Mouse (Mus musculus): ENCODE measurements at regions not wholly inside any gene's neighbourhood (a gene's known extent, or its start where the extent isn't known, plus 50 kb on each side); places are given as distances from the start of the nearest gene placed in this dataset.

DNA sequence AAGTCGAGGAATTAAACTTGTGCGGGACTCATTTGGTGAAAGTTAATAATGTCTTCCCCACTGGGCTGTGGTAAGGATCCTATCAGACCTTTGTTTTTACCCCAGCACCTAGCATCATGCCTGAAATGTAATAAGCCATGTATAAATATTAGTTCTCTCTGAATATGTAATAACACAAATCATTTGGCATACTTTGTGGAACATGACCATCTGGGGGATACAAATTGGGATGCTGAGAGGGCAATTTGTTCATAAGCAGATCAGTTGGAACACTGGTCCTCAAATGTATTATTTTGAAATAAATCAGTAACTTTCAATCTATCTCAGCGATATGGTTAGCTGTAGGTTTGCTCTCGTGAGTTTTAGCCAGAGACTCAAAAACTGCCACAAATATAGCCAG lies 709.6 kb upstream of the Castor2 start:
- no peaks in the 10 kb centered on the region for H3K36me3 ChIP-seq
- no peak overlapping the region for H3K4me3 ChIP-seq
- H3K27ac ChIP-seq (replicated peaks), result no peak overlapping the region
- 73% methylated on average over 4 of the region's 4 CpGs for WGBS
- no peaks in the 10 kb centered on the region for H3K27me3 ChIP-seq
- ATAC-seq (ENCODE audit: low read depth), result no peak
- H3K9me3 ChIP-seq, result peaks cover 8% of the 10 kb centered on the region; the same call in 1 of the 2 replicates
- peaks cover 13% of the 10 kb centered on the region for H3K4me1 ChIP-seq (replicated peaks)
- no peak overlapping the region for H3K4me2 ChIP-seq
- H3K9ac ChIP-seq, result no peak overlapping the region

DNA sequence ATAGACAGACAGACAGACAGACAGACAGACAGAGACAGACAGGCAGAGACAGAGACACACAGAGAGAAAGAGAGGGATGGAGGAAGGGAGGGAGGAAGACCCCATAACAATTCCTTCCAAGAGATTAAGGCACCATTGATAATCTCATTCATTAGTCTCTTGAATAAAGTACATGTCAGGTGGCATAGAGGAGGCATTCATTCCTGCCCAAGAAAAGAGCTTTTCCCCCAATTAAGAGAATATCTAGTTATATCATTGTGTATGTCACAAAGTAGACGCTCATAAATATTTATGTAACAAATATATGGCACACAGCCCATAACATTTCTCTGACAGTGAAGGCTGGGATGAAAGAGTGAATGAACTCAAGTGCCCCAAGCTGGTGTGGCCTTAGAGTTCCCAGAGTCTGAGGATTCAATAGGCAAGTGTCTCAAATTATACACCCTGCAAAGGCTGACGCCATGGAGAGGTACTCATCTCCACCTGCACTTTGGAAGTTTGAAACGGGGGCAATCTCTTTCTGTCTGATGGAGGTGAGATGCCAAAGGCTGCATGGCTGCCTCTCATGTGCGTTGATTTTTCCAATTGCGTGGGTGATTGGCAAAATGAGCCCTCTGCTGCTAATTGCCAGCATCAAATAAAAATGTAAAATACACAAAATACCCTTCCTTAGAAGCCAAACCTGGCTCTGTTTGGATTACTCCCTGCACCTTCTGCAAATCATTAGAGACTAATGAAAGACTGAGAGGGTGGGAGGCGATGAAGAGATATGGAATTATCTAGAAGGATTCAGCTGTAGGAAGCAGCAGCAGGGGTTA lies 710.3 kb upstream of the Castor2 start:
- no peak overlapping the region for H3K4me3 ChIP-seq
- H3K4me2 ChIP-seq, result no peak overlapping the region
- ATAC-seq (ENCODE audit: low read depth), result no peak
- H3K36me3 ChIP-seq, result no peaks in the 10 kb centered on the region
- 70% methylated on average over 6 of the region's 6 CpGs for WGBS
- H3K9ac ChIP-seq, result no peak overlapping the region
- H3K27ac ChIP-seq (replicated peaks), result no peak overlapping the region
- peaks cover 8% of the 10 kb centered on the region; the same call in 1 of the 2 replicates for H3K9me3 ChIP-seq
- H3K4me1 ChIP-seq (replicated peaks), result peaks cover 16% of the 10 kb centered on the region
- no peaks in the 10 kb centered on the region for H3K27me3 ChIP-seq

DNA sequence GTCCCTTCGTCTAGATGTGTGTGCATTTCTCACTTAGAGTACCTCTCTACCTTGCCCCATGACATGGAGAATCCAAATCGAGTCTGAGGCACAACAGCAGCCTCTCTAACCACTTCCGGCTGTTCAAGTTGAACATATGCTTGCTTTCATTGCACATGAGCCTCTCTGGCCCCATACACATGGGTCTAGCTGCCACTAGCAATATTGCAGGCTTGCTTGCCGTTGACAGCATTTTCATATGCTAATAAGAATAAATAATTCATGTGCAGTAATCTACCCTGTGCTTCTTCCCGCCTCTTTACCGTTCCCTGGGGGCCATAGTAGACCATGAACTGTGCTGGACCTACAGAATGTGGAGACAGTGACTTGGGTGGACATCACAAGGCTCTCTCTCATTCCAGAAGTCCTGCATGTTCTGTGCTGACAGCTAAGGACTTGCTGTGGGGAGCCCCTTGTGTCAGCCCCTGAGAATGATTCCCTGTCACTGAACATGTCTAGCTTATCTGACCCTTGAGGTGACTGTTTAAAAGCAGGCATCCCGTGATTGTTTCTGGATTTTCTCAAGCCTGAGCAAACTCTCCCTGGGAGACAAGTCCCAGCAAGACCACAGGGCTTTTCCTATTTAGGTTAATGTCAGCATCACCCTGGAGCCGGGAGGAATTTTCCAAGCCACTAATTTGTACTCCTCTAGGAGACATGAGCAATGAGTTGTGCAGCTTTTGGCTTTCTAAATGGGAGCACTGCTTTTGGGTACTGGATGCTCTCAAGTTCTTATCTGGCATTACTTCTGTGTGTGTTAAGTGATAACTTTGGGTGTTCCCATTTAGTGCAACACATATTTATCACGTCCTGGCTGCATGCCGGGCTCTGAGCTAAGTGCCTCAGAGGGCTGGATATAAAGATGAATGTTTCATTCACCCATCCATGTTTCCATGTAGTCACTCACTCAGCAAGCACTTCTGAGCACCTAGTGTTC lies 713.8 kb upstream of the Castor2 start:
- Histone ChIP-seq H3K4me3 (no peak overlapping the region), H3K4me1 (replicated peaks) (peaks cover 16% of the 10 kb centered on the region), H3K27me3 (no peaks in the 10 kb centered on the region), H3K9me3 (no peaks in the 10 kb centered on the region), H3K36me3 (no peaks in the 10 kb centered on the region), H3K27ac (replicated peaks) (no peak overlapping the region), H3K4me2 (no peak overlapping the region), H3K9ac (no peak overlapping the region)
- ATAC-seq (ENCODE audit: low read depth), result no peak
- WGBS, result 42% methylated on average over 10 of the region's 10 CpGs

DNA sequence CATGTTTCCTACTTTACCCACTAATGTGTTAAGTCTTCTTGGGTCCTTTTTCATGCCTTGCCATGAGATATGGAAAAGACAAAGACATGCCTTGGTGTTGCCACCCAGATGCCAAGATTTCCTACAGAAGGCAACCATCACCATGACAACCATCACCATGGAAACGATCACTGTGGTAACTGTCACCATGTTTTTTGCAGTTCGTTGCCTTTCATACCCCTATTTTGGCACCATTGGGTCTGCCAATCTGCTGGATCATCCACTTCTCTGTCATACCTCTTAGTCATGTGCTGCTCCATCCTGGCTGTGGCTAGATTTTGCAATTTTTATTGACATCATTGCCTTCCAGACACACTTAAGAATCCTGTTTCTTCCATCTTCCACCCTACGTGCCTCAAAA lies 733.7 kb upstream of the Castor2 start:
- H3K9ac ChIP-seq, result no peak overlapping the region
- H3K4me2 ChIP-seq, result no peak overlapping the region
- WGBS, result 61% methylated on average over 3 of the region's 3 CpGs
- peaks cover 9% of the 10 kb centered on the region for H3K4me1 ChIP-seq (replicated peaks)
- no peaks in the 10 kb centered on the region for H3K36me3 ChIP-seq
- no peaks in the 10 kb centered on the region for H3K27me3 ChIP-seq
- no peaks in the 10 kb centered on the region for H3K9me3 ChIP-seq
- H3K27ac ChIP-seq (replicated peaks), result no peak overlapping the region
- no peak for ATAC-seq (ENCODE audit: low read depth)
- H3K4me3 ChIP-seq, result no peak overlapping the region

DNA sequence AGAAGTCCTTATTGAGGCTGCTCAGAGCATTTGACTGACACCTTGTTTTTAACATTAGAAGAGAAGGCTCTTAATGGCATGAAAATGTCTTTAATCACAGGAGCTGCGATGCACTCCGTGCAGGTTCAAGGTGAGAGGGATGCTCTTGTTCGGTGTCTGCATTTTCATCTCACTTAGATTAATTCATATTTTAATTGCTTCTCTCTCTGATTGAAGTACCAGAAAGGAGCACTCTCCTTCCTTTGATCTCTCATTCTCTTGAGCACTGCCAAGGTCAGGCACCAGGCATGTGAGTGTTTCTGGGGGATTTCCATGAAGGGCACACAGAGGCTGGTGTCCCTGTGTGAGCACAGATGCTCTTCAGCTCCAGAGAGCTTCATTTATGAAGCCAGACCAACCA lies 752.0 kb upstream of the Castor2 start:
- Histone ChIP-seq H3K4me1 (replicated peaks) (peaks cover under 1% of the 10 kb centered on the region; the same call in 1 of the 2 replicates), H3K4me3 (no peak overlapping the region), H3K9me3 (no peaks in the 10 kb centered on the region), H3K4me2 (no peak overlapping the region), H3K27ac (replicated peaks) (no peak overlapping the region), H3K27me3 (peaks cover 13% of the 10 kb centered on the region), H3K36me3 (no peaks in the 10 kb centered on the region), H3K9ac (no peak overlapping the region)
- no peak for ATAC-seq (ENCODE audit: low read depth)
- 77% methylated on average over 3 of the region's 3 CpGs for WGBS

DNA sequence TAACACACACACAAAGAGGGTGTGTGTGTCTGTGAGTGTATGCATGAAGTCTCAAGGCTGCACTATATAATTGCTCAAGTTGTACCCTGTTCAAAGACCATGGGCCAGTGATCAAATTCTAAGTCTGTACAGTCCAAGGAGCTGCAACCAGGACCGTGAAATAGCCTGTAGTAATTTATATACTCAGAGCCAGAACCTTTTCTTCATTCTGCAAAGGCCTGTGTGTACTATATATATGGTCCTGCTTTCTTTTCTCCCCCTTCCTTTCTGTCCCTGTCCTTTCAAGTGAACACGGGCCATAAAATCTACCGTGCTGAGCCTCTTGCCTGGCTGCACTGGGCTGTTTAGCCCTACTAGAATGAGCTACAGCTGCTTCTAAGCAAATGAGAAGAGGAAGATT lies 757.5 kb upstream of the Castor2 start:
- 9% methylated on average over 3 of the region's 3 CpGs for WGBS
- Histone ChIP-seq H3K4me3 (no peak overlapping the region), H3K27ac (replicated peaks) (peak overlapping the region; percentile 49), H3K9me3 (no peaks in the 10 kb centered on the region), H3K4me2 (no peak overlapping the region), H3K27me3 (peaks cover 32% of the 10 kb centered on the region), H3K36me3 (no peaks in the 10 kb centered on the region), H3K4me1 (replicated peaks) (peaks cover 9% of the 10 kb centered on the region; the same call in 1 of the 2 replicates), H3K9ac (no peak overlapping the region)
- ATAC-seq (ENCODE audit: low read depth), result peak; percentile 11; the same call in 1 of the 2 replicates

DNA sequence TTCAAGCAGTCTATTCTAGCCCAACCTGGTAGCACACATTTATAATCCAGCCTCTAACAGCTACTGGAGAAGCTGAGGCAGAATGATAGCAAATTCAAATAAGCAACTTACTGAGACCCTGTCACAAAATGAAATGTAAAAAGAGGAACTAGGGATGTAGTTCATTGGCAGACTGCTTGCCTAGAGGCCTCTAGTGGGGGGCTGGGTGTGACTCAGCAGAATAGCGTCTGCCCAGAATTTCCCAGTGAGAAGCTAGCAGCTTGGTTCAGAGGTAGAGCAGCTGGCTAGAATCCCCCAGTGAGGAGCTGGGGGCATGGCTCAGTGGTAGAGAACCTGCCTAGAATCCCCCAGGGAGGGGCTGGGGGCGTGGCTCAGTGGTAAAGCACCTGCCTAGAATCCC lies 777.5 kb upstream of the Auts2 start:
- WGBS, result 65% methylated on average over 2 of the region's 2 CpGs
- H3K27ac ChIP-seq (replicated peaks), result no peak overlapping the region
- H3K27me3 ChIP-seq, result no peaks in the 10 kb centered on the region
- H3K4me2 ChIP-seq, result no peak overlapping the region
- no peaks in the 10 kb centered on the region for H3K9me3 ChIP-seq
- ATAC-seq (ENCODE audit: low read depth), result no peak
- H3K4me1 ChIP-seq (replicated peaks), result no peaks in the 10 kb centered on the region
- no peak overlapping the region for H3K9ac ChIP-seq
- no peak overlapping the region for H3K4me3 ChIP-seq
- no peaks in the 10 kb centered on the region for H3K36me3 ChIP-seq

DNA sequence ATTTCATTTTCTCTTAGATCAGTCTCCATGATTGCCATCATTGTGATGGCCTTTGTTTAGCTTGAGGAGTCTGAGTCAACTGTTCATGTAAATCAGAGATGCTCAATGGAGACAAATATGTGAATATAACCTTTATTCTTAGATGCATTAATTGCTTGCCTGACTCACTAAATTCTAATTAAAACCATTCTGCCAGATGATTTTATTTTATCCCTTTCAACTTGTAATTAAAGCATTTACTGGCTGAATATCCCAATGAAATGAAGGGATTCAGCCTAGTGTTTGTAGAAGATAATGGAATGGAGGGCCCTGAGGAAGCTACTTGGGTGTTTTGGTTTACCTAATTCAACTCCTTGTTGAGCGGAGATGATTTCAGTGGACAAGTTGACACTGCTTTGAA lies 777.1 kb upstream of the Auts2 start:
- WGBS, result 94% methylated on average over 1 of the region's 1 CpGs
- Histone ChIP-seq H3K4me3 (no peak overlapping the region), H3K4me1 (replicated peaks) (no peaks in the 10 kb centered on the region), H3K27me3 (no peaks in the 10 kb centered on the region), H3K27ac (replicated peaks) (no peak overlapping the region), H3K9me3 (no peaks in the 10 kb centered on the region), H3K9ac (no peak overlapping the region), H3K36me3 (no peaks in the 10 kb centered on the region), H3K4me2 (no peak overlapping the region)
- no peak for ATAC-seq (ENCODE audit: low read depth)

DNA sequence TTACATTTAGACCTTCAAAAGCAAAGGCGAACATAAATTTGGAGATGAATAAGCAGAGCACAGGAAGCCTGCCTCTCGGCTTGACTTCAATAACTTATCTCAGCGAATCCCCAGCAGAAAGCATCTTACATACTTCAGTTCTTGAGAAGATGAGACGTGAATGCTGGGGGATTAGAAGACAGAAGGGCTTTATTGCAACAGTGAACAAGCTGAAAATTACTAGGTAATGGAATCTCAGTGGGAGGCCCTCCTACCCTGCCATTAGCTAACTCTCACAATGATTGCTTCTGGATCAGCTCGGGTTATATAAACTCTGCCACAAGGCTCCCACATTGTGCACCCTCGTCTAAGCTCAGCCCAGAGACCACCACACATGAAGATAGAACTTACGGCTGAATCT lies 770.9 kb upstream of the Auts2 start:
- ATAC-seq (ENCODE audit: low read depth), result no peak
- Histone ChIP-seq H3K4me2 (no peak overlapping the region), H3K9me3 (no peaks in the 10 kb centered on the region), H3K36me3 (no peaks in the 10 kb centered on the region), H3K27ac (replicated peaks) (no peak overlapping the region), H3K9ac (no peak overlapping the region), H3K27me3 (no peaks in the 10 kb centered on the region), H3K4me3 (no peak overlapping the region), H3K4me1 (replicated peaks) (peaks cover 19% of the 10 kb centered on the region)
- 39% methylated on average over 7 of the region's 7 CpGs for WGBS

DNA sequence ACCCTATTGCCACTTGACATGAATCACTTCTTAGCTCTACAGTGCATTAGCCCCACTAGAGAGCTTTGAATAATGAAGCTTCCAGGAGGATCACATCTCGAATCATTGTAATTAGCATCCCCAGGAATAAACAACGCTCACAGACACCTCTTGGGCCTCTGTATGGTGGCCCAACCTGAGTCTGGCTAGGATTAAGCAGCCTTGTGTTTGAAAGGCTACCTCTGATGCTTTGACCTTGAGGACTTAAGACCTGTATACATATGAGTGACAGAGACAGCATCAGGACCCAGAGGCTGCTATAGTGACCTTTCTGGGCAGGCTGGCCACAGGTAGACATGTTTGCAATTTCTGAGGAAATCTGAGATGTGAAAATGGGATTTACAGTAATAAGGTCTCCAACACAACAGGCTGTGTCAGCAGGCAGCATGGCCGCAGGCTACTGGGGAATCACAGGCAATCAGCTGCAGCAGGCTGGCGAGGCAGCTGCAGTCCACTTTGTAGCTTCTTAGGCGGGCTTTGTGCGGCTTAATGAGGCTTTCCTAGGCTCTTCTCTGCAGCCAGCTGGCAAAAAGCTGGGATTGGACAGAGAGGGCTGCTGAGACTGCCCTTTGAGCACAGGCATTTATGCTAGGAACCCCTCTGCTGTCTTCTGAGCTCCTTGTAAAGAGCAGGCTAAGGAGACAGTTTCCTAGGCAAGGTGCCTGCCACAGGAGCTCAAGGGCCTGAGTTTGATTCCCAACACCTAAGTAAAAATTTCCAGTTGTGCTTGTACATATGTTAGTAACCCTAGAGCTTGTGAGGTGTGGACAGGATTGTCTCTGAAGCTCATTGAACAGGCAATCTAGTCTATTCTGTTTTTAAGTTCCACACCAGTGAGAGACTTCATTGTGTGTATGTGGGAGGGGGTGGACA lies 768.1 kb upstream of the Auts2 start:
- Histone ChIP-seq H3K4me1 (replicated peaks) (peaks cover 19% of the 10 kb centered on the region), H3K27ac (replicated peaks) (peak overlapping the region; percentile 59), H3K4me2 (no peak overlapping the region), H3K4me3 (no peak overlapping the region), H3K9me3 (no peaks in the 10 kb centered on the region), H3K36me3 (no peaks in the 10 kb centered on the region), H3K9ac (0 out of 2 replicates have a peak overlapping the region, but pooled peaks have one; percentile 26), H3K27me3 (no peaks in the 10 kb centered on the region)
- WGBS, result 26% methylated on average over 6 of the region's 6 CpGs
- peak; percentile 59; the same call in 1 of the 2 replicates for ATAC-seq (ENCODE audit: low read depth)

DNA sequence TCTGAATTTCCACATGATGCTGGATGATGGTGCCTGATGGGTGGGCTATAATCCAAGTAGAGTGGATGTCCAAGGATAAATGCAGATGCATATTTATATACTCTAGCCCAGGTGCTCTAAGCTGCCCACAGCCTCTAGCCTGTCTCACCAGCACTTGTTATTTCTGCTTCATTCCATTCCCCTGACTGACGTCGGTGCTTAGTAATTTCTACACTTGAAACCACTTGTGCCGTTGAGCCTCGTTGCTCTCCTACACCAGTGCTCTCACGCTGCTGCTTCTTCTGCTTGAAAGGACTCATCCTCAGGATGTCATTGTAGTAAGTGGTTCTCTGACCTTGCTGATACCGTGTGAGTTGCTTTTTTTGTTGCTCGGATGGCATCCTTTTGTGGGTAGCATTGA lies 724.7 kb upstream of the Auts2 start:
- no peak overlapping the region for H3K4me2 ChIP-seq
- H3K4me3 ChIP-seq, result no peak overlapping the region
- 84% methylated on average over 7 of the region's 7 CpGs for WGBS
- no peaks in the 10 kb centered on the region for H3K36me3 ChIP-seq
- H3K9me3 ChIP-seq, result no peaks in the 10 kb centered on the region
- H3K4me1 ChIP-seq (replicated peaks), result no peaks in the 10 kb centered on the region
- H3K9ac ChIP-seq, result no peak overlapping the region
- ATAC-seq (ENCODE audit: low read depth), result no peak
- H3K27ac ChIP-seq (replicated peaks), result no peak overlapping the region
- no peaks in the 10 kb centered on the region for H3K27me3 ChIP-seq

All from neural tube, embryonic 13.5 days (tissue).